Mouse (Mus musculus): ENCODE results near the gene Nob1.
A peak's percentile ranks its signal among the peaks of the same experiment; 100 is the strongest.

The Nob1 gene

DNA sequence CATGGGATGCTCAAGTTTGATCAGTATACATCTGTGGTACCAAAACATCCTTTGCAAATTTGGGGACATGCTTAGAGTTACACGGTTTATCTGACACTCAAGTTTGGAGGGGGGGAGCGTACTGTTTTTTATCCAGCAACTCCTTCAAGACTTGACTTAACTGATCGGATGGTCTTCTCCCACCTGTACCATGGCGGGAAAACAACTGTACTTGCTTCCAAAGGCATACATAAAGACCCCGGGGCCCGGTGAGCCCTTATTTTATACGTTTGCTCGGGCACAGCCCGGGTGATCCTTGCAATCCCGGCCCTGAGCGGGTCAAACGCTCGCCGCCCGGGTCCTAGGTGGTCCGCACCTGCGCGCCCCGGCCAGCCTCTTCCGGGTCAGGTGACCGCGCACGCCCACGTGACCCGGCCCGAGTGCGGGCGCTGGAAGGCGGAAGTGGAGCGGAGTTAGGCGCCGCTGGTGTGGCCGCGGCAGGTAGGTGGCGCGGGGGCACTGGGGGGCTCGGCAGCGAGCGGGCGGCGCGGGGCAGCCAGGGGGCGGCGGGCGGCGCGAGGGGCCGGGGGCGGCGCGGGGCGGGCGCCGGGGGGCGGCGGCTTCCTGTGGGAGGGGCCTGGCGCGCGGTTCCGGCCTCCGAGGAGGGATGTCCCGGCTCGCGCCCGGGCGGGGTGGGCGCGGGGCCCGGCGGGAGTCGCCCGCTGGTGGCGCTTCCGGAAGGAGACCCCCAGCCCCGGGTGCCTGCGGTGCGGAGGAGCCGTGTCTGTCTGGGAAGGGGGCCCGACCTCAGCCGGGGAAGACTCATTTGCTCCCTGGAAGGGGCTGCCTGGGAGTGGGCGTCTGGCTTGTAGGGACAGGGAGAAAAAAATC lies 11.3 kb upstream of the Nob1 start, which contains the start of gene Wwp2:
Gene Wwp2 (plus strand): TSS at position 404 of the 870 bp plus-strand sequence.
- peak; percentile 61 to 63 for DNase-seq (ENCODE audit: low spot score in 2 of 2)

GRCm38 (mm10) chr8:107435421-107435961 lies 10.6 kb upstream of the Nob1 start:
- DNase-seq (ENCODE audit: low spot score in 2 of 2): no peak

DNA sequence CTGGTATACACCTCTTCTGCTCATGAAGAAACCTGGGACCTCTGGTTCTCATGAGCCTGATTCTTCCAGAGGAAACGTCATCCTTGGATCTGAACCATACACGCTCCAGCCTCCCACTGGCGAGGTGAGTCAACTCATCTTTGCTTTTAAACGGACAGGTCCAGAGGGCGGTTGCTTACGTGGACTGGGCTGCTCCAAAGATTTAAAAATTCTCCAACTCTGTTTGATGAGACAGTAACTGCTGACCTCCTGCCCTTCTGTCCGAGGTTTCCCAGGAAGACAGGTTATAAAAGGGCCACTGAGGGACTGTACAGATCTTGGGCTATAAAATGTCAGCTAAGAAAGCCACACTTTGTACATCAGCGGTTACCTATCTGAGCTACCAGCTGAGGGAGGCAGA lies 6.0 kb upstream of the Nob1 start:
- DNase-seq (ENCODE audit: low spot score in 2 of 2): no peak

DNA sequence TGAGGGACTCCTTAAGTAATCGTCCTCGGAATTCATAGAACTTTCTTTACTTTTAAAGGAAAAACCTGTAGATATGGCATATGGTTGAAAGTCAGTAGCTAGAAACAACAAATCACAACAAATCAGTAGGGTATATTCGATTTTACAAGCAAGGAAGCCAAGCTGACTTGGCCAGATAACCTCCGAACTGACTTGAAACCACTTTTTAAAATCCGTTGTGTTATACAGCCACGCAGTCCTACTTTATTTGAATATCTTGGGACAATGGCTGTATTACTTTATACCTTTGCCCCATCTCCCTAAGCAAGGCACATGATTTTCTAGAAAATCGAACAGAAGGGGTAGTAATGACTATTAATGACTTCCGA lies 363 bp upstream of the Nob1 start:
- DNase-seq (ENCODE audit: low spot score in 2 of 2): no peak

DNA sequence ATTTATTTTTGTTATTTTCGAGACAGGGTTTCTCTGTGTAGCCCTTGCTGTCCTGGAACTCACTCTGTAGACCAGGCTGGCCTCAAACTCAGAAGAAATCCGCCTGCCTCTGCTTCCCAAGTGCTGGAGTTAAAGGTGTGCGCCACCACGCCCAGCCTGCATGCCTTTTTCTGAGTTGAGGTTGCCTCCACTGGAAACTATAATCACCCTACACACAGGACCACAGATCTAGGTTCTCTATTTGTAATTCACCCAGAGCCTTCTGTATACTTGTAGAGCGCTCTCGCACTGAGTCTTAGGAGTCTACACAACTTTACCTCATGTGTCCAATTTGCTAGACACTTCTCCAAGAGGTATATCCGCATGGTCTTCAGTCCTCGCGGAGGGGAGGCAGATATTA lies 675 bp downstream of the Nob1 start:
- DNase-seq (ENCODE audit: low spot score in 2 of 2): no peak

- no peak for DNase-seq (ENCODE audit: low spot score in 2 of 2)
Observed at GRCm38 (mm10) chr8:107417001-107417400, 7.8 kb downstream of the Nob1 start.

- no peak for DNase-seq (ENCODE audit: low spot score in 2 of 2)
Observed at GRCm38 (mm10) chr8:107413881-107414280, 11.0 kb downstream of the Nob1 start.

DNA sequence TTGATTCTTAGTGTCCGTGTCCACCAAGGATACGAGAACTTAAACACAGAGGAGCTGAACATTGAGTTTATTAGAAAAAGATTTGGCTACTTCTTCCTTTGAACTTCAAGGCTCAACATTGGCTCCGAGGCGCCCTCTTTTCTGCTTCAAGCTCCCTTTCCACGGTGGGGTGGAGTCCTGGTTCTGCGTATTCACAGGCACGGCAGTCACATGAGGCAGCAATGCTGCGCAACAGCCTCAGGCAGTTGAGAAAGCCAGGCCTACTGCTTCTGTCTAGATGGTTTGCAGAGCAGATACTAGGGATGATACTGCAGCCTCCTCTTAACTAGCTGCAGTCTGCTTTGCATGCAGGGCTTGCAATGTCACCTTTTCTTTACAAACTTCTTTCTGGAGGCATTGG lies 12.3 kb downstream of the Nob1 start:
- DNase-seq (ENCODE audit: low spot score in 2 of 2): no peak

DNA sequence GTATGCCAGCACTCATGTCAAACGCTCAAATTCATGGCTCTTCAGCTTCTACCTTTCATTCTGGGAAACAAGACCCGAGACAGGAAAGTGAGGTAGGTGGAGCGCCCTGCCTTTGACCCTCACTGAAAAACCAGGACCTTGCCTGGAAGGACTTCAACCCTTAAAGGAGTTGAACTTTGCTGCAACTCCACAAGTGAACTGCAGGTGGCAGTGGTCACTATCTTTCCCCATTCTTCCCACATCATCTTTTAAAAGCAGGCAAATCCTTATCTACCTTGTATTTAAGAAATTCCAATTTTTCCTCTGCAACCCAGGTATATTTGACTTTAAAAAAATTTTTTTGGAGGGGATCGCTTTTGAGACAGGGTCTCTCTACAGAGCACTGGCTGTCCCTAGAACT lies 13.5 kb downstream of the Nob1 start:
- DNase-seq (ENCODE audit: low spot score in 2 of 2): no peak

GRCm38 (mm10) chr8:107405935-107406334 lies 18.9 kb downstream of the Nob1 start:
- no peak for DNase-seq (ENCODE audit: low spot score in 2 of 2)

DNA sequence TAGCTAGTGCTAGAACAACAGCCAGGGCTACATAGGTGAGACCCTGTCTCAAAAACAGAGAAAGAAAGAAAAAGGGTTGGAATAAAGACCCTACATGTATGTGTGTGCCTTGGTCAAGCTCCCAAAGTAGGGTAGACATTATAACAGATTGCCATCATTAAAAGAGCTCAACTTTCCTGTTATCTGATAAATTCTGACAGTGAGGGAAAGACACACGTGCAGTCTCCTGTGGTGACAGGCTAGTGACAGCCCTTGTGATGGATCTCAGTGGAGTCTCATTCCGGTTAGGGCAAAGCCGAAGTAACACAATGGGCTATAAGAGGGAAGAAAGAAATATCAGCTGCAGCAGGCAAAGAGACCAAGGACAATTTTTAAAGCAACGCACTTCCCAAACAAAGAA lies 20.8 kb downstream of the Nob1 start:
- no peak for DNase-seq (ENCODE audit: low spot score in 2 of 2)

GRCm38 (mm10) chr8:107403038-107403781 lies 21.6 kb downstream of the Nob1 start, which contains the start of gene Nqo1:
Nqo1 (minus strand) TSS chr8:107403206.
- peak; percentile 16 to 39 for DNase-seq (ENCODE audit: low spot score in 2 of 2)

- no peak for DNase-seq (ENCODE audit: low spot score in 2 of 2)
Observed at GRCm38 (mm10) chr8:107401866-107402265, 23.0 kb downstream of the Nob1 start.

DNA sequence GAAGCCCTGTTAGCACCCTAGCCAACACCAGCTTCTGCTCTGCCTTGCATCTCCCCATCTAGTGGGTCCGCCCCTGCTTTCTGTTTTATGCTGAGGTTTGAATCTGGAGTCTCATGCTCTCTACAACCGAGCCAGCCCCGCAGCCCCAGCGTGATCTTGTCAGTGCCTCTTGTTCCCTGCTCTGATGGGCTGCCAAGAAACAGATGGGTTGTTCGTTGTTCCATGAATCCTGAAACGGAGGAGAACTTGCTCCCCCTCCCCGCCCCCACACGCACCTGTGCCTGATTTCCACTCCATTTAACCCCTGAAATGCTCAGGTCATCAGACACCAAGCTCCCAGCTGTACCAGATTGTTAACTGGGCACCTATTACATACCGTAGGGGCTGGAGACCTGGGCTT lies 25.4 kb downstream of the Nob1 start:
- no peak for DNase-seq (ENCODE audit: low spot score in 2 of 2)

DNA sequence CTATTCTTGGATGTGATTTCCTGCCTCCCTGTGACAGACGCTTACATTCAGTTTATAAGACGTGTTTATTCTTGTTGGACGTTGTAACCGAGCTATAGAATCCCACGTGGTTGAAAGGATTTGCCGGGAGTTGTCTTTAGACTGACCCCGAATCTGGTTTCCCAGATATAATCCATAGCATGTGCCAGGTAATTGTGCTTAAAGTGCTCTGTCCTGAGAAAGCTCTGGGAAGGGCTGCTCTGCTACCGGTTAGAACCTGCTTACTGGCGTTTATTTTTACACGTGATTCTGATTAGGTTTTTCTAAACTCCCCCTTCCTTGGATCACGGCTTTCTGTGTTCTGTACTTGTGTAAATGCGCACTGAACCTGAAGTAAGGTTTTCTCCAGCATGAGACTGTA lies 27.2 kb downstream of the Nob1 start:
- DNase-seq (ENCODE audit: low spot score in 2 of 2): no peak

- no peak for DNase-seq (ENCODE audit: low spot score in 2 of 2)
Observed at GRCm38 (mm10) chr8:107396106-107396670, 28.7 kb downstream of the Nob1 start.

DNA sequence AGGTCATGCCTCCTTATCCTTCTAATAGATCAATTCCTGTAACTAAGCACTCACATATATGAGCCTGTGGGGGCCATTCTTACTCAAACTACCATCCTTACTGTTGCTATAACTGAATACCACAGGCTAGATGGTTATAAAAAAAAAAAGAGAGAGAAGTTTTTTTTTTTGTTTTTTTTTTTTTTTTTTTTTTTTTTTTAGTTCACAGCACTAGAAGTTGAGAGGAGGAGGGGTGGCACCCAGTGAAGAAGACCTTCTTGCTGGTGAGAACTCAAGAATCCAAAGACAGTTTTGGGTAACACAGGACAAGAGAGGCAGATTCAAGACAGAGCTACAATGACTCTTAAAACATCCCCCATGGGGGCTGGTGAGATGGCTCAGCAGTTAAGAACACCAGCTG lies 29.5 kb downstream of the Nob1 start:
- no peak for DNase-seq (ENCODE audit: low spot score in 2 of 2)

GRCm38 (mm10) chr8:107391136-107391516 lies 33.7 kb downstream of the Nob1 start:
- no peak for DNase-seq (ENCODE audit: low spot score in 2 of 2)

DNA sequence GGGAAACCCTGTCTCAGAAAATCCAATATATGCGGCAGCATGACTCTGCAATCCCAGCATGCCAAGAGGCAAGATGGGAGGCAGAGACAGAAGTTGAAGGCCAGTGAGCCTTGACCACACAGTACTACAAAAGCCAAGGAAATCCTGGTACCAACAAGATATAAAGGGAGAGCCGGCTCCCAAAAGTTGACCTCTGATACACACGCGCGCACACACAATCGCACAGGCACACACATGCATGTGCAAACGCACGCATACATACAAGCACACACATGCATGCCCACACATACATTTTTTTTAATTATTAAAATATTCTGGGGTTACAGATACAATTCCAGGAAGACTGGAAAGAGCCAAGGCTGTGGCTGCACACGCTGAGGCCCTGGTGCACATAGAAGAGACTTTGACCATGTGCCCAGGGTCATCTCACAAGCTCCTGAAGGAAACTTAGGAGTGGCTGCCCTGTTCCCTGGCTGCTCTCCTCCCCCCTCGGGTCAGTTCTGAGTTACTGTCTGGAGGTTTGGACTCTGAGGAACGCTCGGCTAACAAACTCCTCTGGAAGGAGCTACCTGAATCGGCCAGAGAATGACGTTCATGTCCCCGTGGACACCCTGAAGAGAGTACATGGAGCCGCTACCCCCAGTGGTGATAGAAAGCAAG lies 34.2 kb downstream of the Nob1 start:
- no peak for DNase-seq (ENCODE audit: low spot score in 2 of 2)

- DNase-seq (ENCODE audit: low spot score in 2 of 2): no peak
Observed at GRCm38 (mm10) chr8:107389557-107389956, 35.3 kb downstream of the Nob1 start.

GRCm38 (mm10) chr8:107387861-107388260 lies 37.0 kb downstream of the Nob1 start:
- DNase-seq (ENCODE audit: low spot score in 2 of 2): no peak

DNA sequence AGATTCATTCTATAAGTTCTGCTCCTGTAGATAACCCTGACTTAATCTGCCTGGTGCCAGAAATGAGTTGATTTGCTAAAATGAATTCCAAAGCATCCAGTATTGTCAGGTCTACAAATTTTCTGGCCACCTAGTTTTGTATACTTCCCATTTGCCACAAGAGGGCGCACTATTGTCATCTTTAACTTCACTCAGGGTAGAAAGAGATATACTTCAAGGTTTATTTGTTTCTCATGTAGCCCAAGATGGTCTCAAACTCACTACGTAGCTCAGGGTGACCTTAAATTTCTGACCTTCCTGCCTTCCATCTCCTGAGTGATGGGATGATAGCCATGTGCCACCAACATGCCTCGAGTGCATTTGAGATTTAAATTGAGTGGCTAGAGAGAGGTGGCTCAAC lies 38.2 kb downstream of the Nob1 start:
- no peak for DNase-seq (ENCODE audit: low spot score in 2 of 2)
